Mouse (Mus musculus) liver, postnatal 0 days (tissue): Measurements from ENCODE around the gene Gm5678.
"Not testable (repeated sequence)": the region's sequence is repeated elsewhere in the genome, so short reads cannot be mapped to it uniquely, and the experiment has no call there.

ENCODE experiments used
- CTCF ChIP-seq: sonication (generic); IDR thresholded peaks from 2 replicates; pipeline ENCODE4 v1.5.1; 2016; ENCODE audit warnings: antibody characterized with exemption, low read depth
- EP300 ChIP-seq: IDR thresholded peaks from 2 replicates; pipeline ENCODE4 v1.6.1; 2016; ENCODE audit warnings: antibody characterized with exemption, low read depth, mild to moderate bottlenecking

DNA sequence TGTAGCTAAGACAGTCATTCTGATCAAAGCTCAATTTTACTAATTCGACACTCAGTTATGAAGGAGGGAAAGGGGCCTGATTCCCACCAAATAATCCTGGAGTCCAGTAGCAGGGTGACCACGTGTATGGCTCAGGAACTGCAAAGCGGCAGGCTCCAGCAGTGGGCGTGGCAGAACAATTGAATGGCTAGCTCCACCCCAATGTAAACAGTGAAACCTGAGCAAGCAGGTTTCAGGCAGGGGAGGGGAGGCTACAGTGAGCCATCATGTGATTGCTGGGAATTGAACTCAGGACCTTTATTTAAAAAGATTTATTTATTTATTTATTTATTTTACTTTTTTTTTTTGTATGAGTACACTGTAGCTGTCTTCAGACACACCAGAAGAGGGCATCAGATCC lies 42.6 kb downstream of the Gm5678 start:
- TF ChIP-seq CTCF, EP300: not testable (repeated sequence)
